Mouse (Mus musculus) CD4-positive naive resting alpha-beta T cell, adult 57 days (primary cell): ENCODE measurements around the gene Sf3a3. TPM values are rescaled to one million over a fixed set of nuclear protein-coding genes. Genes with fewer than 3 reads are reported as not detected.

Experiments used
- total RNA-seq: library from RNA; stranded (reverse); gene quantifications from one replicate; pipeline ENCODE4 v1.2.4, GENCODE M21; 2023

Gene Sf3a3
- 60.7 TPM for total RNA-seq

GRCm38 (mm10) chr4:124714545-124715481 lies at the start of gene Sf3a3:
Sf3a3 (plus strand) TSS chr4:124714776.

DNA sequence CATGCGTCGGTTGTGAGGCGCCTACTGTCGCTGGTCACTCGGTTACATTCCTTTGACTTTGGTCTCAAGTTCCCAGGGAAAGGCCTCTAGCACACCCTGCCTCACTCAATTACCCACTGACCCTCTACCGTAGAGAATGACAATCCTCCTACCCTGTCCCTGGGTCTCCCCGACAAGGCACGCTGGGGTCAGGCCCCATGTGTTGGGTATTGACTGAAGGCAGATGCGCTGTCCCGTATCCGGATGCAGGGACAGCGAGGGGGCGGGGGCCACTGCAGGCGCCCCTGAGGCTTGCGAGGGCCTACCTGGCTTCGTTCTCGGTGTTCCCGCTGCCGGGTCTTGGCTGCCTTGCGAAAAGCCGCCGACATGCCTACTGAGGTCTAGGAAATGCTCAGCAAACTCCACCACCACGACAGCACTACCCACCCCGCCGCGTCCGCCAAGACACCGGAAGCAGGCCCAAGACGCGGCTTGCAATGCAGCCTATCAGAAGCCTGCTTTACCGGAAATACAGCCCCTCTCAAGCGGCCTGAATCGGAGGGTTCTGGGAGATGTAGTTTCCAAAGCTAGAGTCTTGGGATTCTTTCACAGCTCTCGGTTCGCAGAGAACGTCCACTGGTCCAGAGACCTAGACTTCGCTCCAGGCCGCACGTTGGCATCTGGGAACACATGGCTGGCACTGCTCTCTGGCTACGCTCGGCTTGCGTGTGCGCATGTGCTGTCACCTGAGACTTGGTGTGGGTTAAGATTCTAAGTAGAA lies 21.3 kb upstream of the Sf3a3 start, which contains the start of gene Utp11:
TSS of gene Utp11 (minus strand) at position 466 of the 760 bp plus-strand sequence.

DNA sequence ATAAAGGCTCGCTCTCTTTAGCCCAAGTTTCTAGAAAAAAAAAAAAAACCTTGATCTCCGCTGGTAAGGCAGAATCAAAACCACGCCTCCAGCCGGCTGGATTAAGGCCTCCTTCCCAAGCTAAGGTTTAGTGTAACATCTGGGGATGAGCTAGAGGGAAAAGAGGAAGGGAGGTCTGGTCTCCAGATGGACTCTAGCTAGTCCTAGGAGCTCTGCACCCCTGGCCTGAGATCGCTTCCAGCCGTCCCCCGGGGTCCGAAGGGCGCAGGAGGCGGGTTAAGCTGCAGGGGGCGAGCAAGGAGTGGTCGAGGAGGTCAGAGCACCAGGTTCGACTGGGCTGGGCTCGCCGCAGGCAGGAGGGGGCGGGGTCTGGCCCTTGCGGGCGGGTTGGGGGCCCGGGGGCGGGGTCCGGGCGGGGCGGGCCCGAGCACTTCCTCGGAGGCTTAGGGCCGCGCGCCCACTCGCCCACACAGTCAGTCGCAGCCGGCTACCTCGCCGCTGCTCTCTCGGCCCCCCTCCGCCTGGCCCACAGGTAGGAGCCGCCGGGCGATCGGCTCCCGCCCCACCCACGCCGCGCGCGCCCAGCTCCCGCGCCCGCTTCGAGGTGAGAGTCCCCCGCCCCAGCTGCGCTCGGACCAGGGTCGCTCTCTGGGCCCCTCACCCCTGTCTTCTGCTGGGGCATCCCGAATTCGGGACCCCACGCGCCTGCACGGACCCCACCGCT lies 14.2 kb upstream of the Sf3a3 start, which contains the start of gene Fhl3:
TSS of gene Fhl3 (plus strand) at position 454 of the 724 bp plus-strand sequence.

DNA sequence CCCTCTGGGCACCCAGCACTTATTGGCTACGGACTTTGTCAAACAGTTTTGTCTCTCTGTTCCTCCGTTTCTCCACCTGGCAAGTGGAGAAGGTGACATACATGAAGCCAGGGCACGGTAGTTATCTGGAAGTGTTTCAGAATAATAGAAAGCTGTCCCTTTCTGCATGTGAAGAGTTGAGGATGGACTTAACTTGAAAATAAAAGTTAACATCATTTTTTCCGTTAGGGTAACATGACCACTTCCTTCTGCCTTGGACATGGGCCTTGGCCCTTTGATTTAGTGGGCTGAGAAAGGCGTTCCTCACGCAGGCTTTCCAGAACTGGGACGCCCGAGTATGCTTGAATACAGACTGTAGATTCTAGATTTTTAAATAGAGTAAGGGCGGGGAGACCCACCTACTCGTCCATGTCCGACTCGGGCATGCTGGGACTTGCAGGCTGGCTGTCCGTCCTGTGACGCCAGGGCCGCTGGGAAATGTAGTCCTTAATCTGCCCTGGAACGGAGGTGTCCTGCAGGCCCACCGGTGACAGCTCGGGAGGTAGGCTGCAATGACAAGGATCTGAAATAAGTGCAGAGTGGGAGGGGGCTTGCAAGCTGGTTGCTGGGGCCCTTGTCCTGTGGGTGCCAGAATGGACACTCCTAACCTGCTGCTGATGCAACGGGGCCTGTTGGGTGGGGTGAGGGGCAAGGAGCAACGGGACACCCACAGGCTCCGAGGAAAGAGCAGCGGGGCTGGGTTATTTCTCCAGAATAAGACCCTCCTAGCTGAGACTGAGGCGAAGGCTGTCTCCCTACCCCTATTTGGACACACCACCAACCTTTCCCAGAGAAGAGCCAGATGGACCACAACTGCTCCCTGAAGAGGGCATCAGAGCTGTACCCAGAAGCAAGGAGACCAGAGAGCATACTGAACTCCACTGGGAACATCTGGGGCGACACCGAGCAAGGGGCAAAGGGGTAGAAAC lies 27.1 kb downstream of the Sf3a3 start, which contains the start of gene Inpp5b:
TSS of gene Inpp5b (plus strand) at position 475 of the 968 bp plus-strand sequence.

Other genes starting within 250 kb of the Sf3a3 start
- gene 3100002H09Rik, start 104.0 kb upstream of the Sf3a3 start, total RNA-seq: not detected
- gene Pou3f1, start 58.0 kb upstream of the Sf3a3 start, total RNA-seq: not detected
- gene Utp11, start 21.2 kb upstream of the Sf3a3 start, total RNA-seq: 24.5 TPM
- 16.4 TPM for gene Fhl3, start 14.1 kb upstream of the Sf3a3 start, total RNA-seq
- 101 TPM for gene Inpp5b, start 27.1 kb downstream of the Sf3a3 start, total RNA-seq
- 31.7 TPM for gene Mtf1, start 87.3 kb downstream of the Sf3a3 start, total RNA-seq
- 93.8 TPM for gene Yrdc, start 135.9 kb downstream of the Sf3a3 start, total RNA-seq
- gene 1110065P20Rik, start 136.4 kb downstream of the Sf3a3 start, total RNA-seq: 16.4 TPM
- gene Maneal, start 147.4 kb downstream of the Sf3a3 start, total RNA-seq: 3.6 TPM
- gene Epha10, start 166.1 kb downstream of the Sf3a3 start, total RNA-seq: not detected
- gene 9930104L06Rik, start 222.3 kb downstream of the Sf3a3 start, total RNA-seq: 22.6 TPM
- 1.8 TPM for gene Cdca8, start 224.5 kb downstream of the Sf3a3 start, total RNA-seq